Comparison of ENCODE assay signal across 26 mouse cellular contexts in the genomic region with DNA sequence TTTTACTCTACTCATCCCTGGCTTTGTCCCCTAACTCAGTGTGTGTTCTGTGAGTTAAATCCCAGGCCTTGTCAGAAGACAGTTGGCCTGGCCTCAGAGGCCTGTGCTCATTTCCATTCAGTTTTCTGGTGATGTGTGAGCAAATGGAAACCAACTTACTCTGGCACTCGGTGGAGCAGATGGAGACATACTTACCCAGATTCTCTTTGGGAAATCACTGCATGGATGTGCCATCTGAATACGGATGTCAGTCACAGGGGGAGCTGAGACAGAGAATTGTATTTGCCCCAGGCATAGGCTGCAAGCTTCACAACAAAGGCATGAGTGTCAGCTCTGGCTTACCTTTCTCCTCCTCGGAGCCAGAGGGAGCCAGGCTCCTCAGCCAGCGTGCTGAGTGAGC. TPM values are rescaled to one million over a fixed set of nuclear protein-coding genes. Genes with fewer than 3 reads are reported as not detected.
DNase-seq lines count a peak whose midpoint lies in the region; ATAC-seq and TF ChIP-seq lines count a peak whose summit lies in the region.
"Had no signal": no experiment of that assay in that cellular context is flagged by ENCODE, and none has a peak within 500 bp of the region (broad histone marks: within the 10 kb centered on the region; RNA-seq: fewer than 3 reads in every experiment).

No protein-coding gene starts in this region.

- peak; percentile 46 for DNase-seq in forebrain, embryonic 14.5 days (ENCODE audit: low spot score)
- DNase-seq in layer of hippocampus, adult 9-11 months: peak; percentile 53
- no peak for DNase-seq in layer of hippocampus, adult 11-12 months (ENCODE audit: low spot score)
- peak; percentile 60 for DNase-seq in brain, embryonic 14.5 days (ENCODE audit: low read depth)
- DNase-seq in forebrain, postnatal 0 days: peak; percentile 75
- no peak for DNase-seq in spleen, adult 12 weeks (ENCODE audit: low spot score)
- DNase-seq: adrenal gland, postnatal 10 days; adrenal gland, postnatal 36 days; B cell, adult 2 months; cerebellum, adult 18-20 months; cerebellum, adult 9-10 months; cerebellum, postnatal 14 days; gastrocnemius, postnatal 25 days; heart, adult 18-20 months; heart, postnatal 14 days; heart, postnatal 4 days had no signal

- H3K27ac ChIP-seq in forebrain, embryonic 14.5 days (ENCODE audit: low read depth, low read length): peak overlapping the region; percentile 55; the same call in 1 of the 2 replicates
- H3K27ac ChIP-seq in forebrain, embryonic 12.5 days: no peak overlapping the region
- H3K27ac ChIP-seq in forebrain, postnatal 0 days (ENCODE audit: low read depth, low read length): peak overlapping the region; percentile 76
- H3K27ac ChIP-seq: heart, embryonic 10.5 days; heart, embryonic 13.5 days; hindbrain, embryonic 14.5 days; hindbrain, postnatal 0 days had no signal

- WGBS in forebrain, embryonic 14.5 days: 65% methylated on average over 4 of the region's 4 CpGs
- WGBS in forebrain, embryonic 12.5 days: 86% methylated on average over 4 of the region's 4 CpGs
- 49% methylated on average over 4 of the region's 4 CpGs for WGBS in forebrain, postnatal 0 days

- no peak for TF ChIP-seq POLR2A in brain, embryonic 14.5 days (IDR thresholded peaks at IDR 0.05; ENCODE audit: borderline replicate concordance, extremely low read depth, insufficient read depth, insufficient read length, poor library complexity, severe bottlenecking)

- TF ChIP-seq CTCF in brain, embryonic 14.5 days (IDR thresholded peaks at IDR 0.05; ENCODE audit: borderline replicate concordance, extremely low read depth, insufficient read depth, insufficient read length): no peak
- TF ChIP-seq CTCF in forebrain, postnatal 0 days (IDR thresholded peaks at IDR 0.05; ENCODE audit: low read depth): 0 out of 2 replicates have a peak, but pooled peaks have one; percentile 13

- no peak overlapping the region for H3K4me3 ChIP-seq in forebrain, embryonic 14.5 days (ENCODE audit: low read depth, low read length)
- H3K4me3 ChIP-seq in forebrain, embryonic 12.5 days (replicated peaks): no peak overlapping the region
- no peak overlapping the region for H3K4me3 ChIP-seq in forebrain, postnatal 0 days (ENCODE audit: low read depth, low read length)
- H3K4me3 ChIP-seq: heart, embryonic 10.5 days; heart, embryonic 13.5 days had no signal

- H3K36me3 ChIP-seq in forebrain, embryonic 14.5 days (ENCODE audit: control insufficient read depth, insufficient read depth, low read length): no peaks in the 10 kb centered on the region
- H3K36me3 ChIP-seq in forebrain, embryonic 12.5 days (replicated peaks): no peaks in the 10 kb centered on the region
- no peaks in the 10 kb centered on the region for H3K36me3 ChIP-seq in forebrain, postnatal 0 days (ENCODE audit: insufficient read depth)
- H3K36me3 ChIP-seq: heart, embryonic 10.5 days; heart, embryonic 13.5 days had no signal

- no peak for ATAC-seq in forebrain, embryonic 14.5 days
- ATAC-seq in forebrain, embryonic 12.5 days (ENCODE audit: low FRiP score): no peak
- peak; percentile 79 for ATAC-seq in forebrain, postnatal 0 days
- ATAC-seq: hindbrain, postnatal 0 days; inflammation-experienced regulatory T-cells, adult 6 months; intestine, embryonic 16.5 days; Patski had no signal

- H3K9ac ChIP-seq in forebrain, embryonic 14.5 days (ENCODE audit: low read length): no peak overlapping the region
- H3K9ac ChIP-seq in forebrain, embryonic 12.5 days: no peak overlapping the region
- no peak overlapping the region; the same call in 1 of the 2 replicates for H3K9ac ChIP-seq in forebrain, postnatal 0 days
- H3K9ac ChIP-seq: heart, embryonic 13.5 days; hindbrain, embryonic 14.5 days had no signal

- no peaks in the 10 kb centered on the region for H3K27me3 ChIP-seq in forebrain, embryonic 14.5 days (replicated peaks; ENCODE audit: control insufficient read depth, insufficient read depth, low read length)
- H3K27me3 ChIP-seq in forebrain, embryonic 12.5 days: no peaks in the 10 kb centered on the region
- H3K27me3 ChIP-seq in forebrain, postnatal 0 days (ENCODE audit: insufficient read depth, low read length): no peaks in the 10 kb centered on the region
- H3K27me3 ChIP-seq: CH12.LX; heart, embryonic 13.5 days; Patski had no signal

- no peaks in the 10 kb centered on the region for H3K4me1 ChIP-seq in forebrain, embryonic 14.5 days (ENCODE audit: control insufficient read depth, insufficient read depth, low read length)
- 0 out of 2 replicates have a peak, but pooled peaks cover under 1% of the 10 kb centered on the region for H3K4me1 ChIP-seq in forebrain, embryonic 12.5 days
- H3K4me1 ChIP-seq in forebrain, postnatal 0 days (ENCODE audit: insufficient read depth): 0 out of 2 replicates have a peak, but pooled peaks cover 4% of the 10 kb centered on the region

- no peak overlapping the region for H3K4me2 ChIP-seq in forebrain, embryonic 14.5 days (ENCODE audit: low read length)
- no peak overlapping the region for H3K4me2 ChIP-seq in forebrain, embryonic 12.5 days
- H3K4me2 ChIP-seq in forebrain, postnatal 0 days (ENCODE audit: low read depth): no peak overlapping the region
- H3K4me2 ChIP-seq: heart, embryonic 13.5 days; hindbrain, embryonic 14.5 days had no signal

- H3K9me3 ChIP-seq in forebrain, embryonic 14.5 days (replicated peaks; ENCODE audit: control insufficient read depth, low read length): no peaks in the 10 kb centered on the region
- no peaks in the 10 kb centered on the region for H3K9me3 ChIP-seq in forebrain, embryonic 12.5 days
- H3K9me3 ChIP-seq in forebrain, postnatal 0 days (ENCODE audit: low read length): no peaks in the 10 kb centered on the region
- H3K9me3 ChIP-seq: G1E; heart, embryonic 10.5 days; heart, embryonic 13.5 days had no signal

RNA-seq across cellular contexts. Expression of gene Vac14, which starts 8.0 kb away (rescaled TPM):
- polyA plus RNA-seq in forebrain, embryonic 14.5 days (2014; fragmentation: Nextera tagmentation; extraction: Ambion mirVana): 25.8 and 27.1 TPM in 2 replicates
- polyA plus RNA-seq in forebrain, embryonic 12.5 days (2016; fragmentation: Nextera tagmentation; extraction: Ambion mirVana): 27.0 and 29.4 TPM in 2 replicates
- polyA plus RNA-seq in brain, embryonic 14.5 days (2012; rRNA removed): 45.9 and 48.6 TPM in 2 replicates
- total RNA-seq in forebrain, postnatal 0 days (2014; rRNA removed): 30.6 and 36.1 TPM in 2 replicates
- 27.6 and 28.1 TPM in 2 replicates for polyA plus RNA-seq in forebrain, postnatal 0 days (2015; fragmentation: Nextera tagmentation; extraction: Ambion mirVana)

Comparison
In these comparisons a context has a peak if more than half of its experiments do, and no peak if none do; other contexts are left out.
1. DNase-seq: peak in forebrain, embryonic 14.5 days (single experiment), layer of hippocampus, adult 9-11 months (single experiment), brain, embryonic 14.5 days (single experiment) and forebrain, postnatal 0 days (single experiment); none in layer of hippocampus, adult 11-12 months (single experiment) and spleen, adult 12 weeks (single experiment).